Mouse (Mus musculus) lung, postnatal 4 days (tissue): ENCODE data around the gene Slc24a5.

Source experiments
- DNase-seq, 2 experiments: peaks; one replicate each; pipeline ENCODE4 v3.0.0; 2021

Slc24a5 gene

GRCm38 (mm10) chr2:125122288-125122623 is 54.3 kb downstream of the Slc24a5 start:
- no peak for DNase-seq

DNA sequence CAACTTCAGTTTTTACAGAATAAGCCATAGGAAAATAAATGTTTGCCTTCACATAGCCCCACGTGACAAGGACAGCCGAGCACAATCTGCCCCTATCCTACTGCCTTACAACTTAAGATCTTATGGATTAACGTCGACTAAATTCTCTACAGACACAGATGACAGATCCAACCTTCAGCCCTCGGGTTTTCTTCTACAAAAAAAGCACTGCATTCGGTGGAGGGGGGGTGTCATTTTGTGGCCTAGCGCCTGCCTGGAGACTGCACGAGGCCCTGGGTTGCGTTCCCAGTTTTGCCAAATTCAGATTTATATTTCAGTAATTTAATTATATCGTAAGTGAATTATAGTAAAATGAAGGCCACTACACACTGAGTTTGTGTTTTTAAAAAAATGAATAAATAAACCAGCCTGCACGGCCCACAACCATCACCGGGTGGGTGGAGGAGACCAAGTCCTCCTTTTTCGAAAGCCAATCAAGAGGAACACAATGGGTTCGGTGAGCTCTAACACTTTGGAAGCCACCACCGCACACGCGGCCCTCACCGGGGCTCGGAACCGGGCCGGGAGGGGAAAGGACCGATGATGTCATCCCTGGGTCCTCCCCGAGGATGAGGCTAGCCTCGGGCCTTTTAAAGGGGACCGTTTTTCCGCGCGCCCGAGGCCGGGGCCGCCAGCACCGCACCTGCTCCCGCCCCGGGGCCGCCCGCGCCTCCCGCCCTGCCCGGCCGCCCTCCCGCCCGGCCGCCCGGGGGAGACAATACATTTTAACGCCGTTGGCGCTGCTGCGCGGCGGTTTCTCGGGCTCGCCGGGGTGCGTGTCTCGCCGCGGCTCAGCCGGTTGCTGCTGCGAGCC is 54.9 kb downstream of the Slc24a5 start:
- DNase-seq: peak; percentile 50 to 62

DNA sequence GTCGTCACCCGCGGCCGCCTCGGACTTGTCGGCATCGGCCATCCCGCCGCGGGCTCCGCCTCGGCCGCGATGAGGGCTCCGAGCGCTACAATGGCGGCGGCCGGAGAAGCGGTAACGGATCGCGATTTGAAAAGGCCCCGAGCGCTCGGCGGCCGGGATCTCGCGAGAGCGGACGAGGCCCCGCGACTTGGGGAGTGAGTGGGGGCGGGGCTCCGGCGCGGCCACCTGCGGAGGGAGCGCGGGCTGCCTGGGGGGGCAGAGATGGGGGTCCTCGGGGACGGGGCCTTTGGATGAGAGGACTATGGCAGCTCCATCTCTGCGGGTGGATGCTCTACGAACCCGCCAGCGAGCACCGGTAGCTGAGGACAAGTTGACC is 55.5 kb downstream of the Slc24a5 start, which contains the start of gene Myef2:
Gene Myef2, minus strand, starts transcription at position 185 of the 376 bp plus-strand sequence.
- DNase-seq: peak; percentile 88

DNA sequence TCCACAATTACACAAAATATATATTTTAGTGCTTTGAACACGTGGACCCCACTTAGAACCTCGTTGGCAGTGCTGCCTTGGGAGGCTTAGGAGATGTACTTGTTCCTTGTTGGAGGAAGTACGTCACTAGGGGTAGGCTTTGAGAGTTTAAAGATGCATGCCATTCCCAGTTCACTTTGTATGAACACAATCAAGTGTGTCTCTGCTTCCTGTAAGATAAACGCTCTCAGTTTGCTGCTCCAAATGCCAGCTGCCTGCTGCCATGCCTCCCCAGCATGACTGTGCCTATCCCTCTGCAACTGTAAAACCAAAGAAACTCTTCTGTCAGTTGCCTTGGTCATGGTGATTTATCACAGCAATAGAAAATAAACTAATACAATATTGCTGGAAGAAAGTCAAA is 57.9 kb downstream of the Slc24a5 start:
- DNase-seq: no peak

GRCm38 (mm10) chr2:125126792-125127191 is 58.9 kb downstream of the Slc24a5 start:
- DNase-seq: no peak

DNA sequence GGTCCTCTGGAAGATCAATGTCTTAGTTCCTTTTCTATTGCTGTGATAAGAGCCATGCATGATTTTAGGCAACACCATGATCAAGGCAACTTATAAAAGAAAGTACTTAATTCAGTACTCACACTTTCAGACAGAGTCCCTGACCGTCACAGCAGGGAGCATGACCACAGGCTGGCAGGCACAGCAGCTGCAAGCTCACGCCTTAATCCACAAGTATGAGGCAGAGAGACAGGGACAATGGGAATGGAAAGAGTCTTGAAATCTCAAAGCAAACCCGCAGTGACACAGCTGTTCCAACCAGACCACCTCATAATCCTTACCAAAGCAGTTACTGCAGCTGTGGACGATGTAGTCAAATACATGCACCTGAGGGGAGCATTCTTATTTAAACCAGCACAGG is 66.2 kb downstream of the Slc24a5 start:
- DNase-seq: no peak

DNA sequence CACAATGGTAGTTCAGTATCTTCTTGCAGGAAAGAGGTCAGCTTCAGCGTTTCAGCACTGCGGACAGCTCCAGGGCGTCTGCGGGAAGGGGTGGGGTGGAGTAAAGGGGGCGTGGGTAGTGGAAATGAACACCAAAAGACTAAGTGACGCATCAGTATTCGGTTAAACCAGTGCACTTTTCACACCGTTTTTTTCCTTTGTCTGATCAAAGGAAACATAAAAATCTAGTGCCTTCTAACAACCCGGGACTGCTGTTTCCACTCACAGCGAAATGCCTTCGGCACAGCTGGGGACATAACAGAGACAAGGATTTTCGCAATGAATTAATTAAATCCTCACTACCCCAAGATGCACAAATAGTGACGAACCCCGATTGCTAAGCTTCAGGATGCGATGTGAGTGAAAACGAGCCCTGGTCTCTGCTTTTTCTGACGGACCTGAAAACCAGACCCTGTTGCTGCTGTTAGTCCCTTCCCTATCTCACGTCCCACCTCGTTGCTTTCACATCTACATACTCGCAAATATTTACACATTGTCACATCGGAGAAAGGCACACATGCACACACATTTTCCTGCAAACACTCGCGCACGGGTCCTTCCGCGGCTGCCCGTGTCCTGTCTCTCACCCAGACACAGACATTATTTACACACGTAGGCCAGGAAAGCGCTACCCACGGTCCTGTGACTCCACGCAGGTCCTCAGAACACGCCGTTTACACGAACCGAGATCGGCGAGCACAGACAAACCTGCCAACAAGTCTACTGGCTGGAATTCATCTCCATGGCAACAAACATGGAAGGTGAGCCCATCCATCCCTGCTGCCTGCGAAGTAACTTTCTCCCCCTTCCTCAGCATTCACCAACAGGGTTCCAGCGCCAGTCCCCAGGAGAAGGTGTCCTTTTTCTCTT is 68.2 kb downstream of the Slc24a5 start, which contains the start of gene Ctxn2:
Gene Ctxn2, plus strand, starts transcription at position 790 of the 909 bp plus-strand sequence.
- peak; percentile 77 to 86 for DNase-seq

DNA sequence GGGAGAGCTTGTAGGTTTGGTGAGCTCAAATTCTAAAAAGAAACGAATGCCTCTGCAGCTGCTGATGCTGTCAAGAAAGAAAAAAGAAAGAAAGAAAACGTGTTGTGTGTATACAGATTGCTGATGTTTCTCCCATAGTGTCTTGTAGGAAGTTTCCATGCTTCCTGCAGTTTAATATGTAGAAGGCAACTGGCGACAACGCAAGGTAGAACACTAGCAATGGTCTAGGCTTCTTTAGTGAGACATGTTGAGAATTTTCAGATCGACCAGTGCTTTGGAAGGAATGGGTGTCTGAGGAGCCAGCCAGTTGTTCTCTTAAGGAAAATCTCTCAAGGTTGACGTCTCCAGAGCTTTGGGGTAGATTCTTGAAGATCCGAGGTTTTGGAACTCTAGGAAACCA is 68.9 kb downstream of the Slc24a5 start:
- DNase-seq: no peak
